Mouse (Mus musculus) liver, adult 2 months (tissue): ENCODE data around the gene Mlip. TPM values are rescaled to one million over a fixed set of nuclear protein-coding genes. Genes with fewer than 3 reads are reported as not detected.
"Not testable (repeated sequence)": the region's sequence is repeated elsewhere in the genome, so short reads cannot be mapped to it uniquely, and the experiment has no call there.

Experiments used
- DNase-seq: peaks from one replicate; pipeline ENCODE4 v3.0.0-alpha.2; 2011; ENCODE audit warnings: low read depth, low spot score; ENCODE audit errors: extremely low read depth
- H3K27ac ChIP-seq: fragments of 200-500 bp; replicated peaks from 2 replicates; pipeline ENCODE4 v1.5.1; 2012; ENCODE audit warnings: low read depth, mild to moderate bottlenecking, control low read depth, inconsistent platforms, low read length; ENCODE audit not compliant: insufficient read depth
- H3K27me3 ChIP-seq: fragments of 200-500 bp; 2 replicates; pipeline ENCODE4 v1.6.1; 2012; ENCODE audit warnings: mild to moderate bottlenecking, moderate library complexity, low read length, inconsistent platforms; ENCODE audit not compliant: control insufficient read depth, insufficient read depth
- H3K36me3 ChIP-seq: fragments of 200-500 bp; 2 replicates; pipeline ENCODE4 v1.6.1; 2012; ENCODE audit warnings: low read length, inconsistent platforms; ENCODE audit not compliant: control insufficient read depth, insufficient read depth
- H3K4me1 ChIP-seq: fragments of 200-500 bp; 2 replicates; pipeline ENCODE4 v1.6.1; 2011; ENCODE audit warnings: low read length; ENCODE audit not compliant: control insufficient read depth, insufficient read depth
- H3K4me3 ChIP-seq: fragments of 200-500 bp; 2 replicates; pipeline ENCODE4 v1.5.1; 2011; ENCODE audit warnings: low read depth, mild to moderate bottlenecking, control low read depth, low read length, moderate library complexity; ENCODE audit not compliant: insufficient read depth
- H3K79me2 ChIP-seq: fragments of 200-500 bp; 2 replicates; pipeline ENCODE4 v1.6.1; 2012; ENCODE audit warnings: inconsistent platforms, mild to moderate bottlenecking, low read length, moderate library complexity; ENCODE audit not compliant: control insufficient read depth, insufficient read depth
- H3K9ac ChIP-seq: fragments of 200-500 bp; 2 replicates; pipeline ENCODE4 v1.6.1; 2012; ENCODE audit warnings: low read depth, mild to moderate bottlenecking, control low read depth, inconsistent platforms, low read length
- CTCF ChIP-seq: fragments of 200-500 bp; IDR thresholded peaks from 2 replicates; pipeline ENCODE4 v1.5.1; 2011; ENCODE audit warnings: low read depth, low read length, control low read depth
- POLR2A ChIP-seq: fragments of 200-500 bp; IDR thresholded peaks from 2 replicates; pipeline ENCODE4 v1.6.1; 2011; ENCODE audit warnings: low read length, control low read depth; ENCODE audit not compliant: insufficient read depth; ENCODE audit errors: extremely low read depth
- WGBS: fragments of 180-500 bp; shearing (Covaris S2); methylation state at CpG from one replicate; pipeline ENCODE4 v1.1.7; 2018; 5-methylcytosine and 5-hydroxymethylcytosine counted together
- polyA plus RNA-seq: library from polyadenylated mRNA; depleted of rRNA; stranded (reverse); fragments of >200 nt; gene quantifications from 2 replicates; pipeline ENCODE4 v1.2.3, GENCODE M21; 2012; rRNA removed
- total RNA-seq: library from RNA; depleted of rRNA; stranded (reverse); fragments of >200 nt; gene quantifications from 2 replicates; pipeline ENCODE4 v1.2.3, GENCODE M21; 2014; rRNA removed

The Mlip gene
- total and polyA plus RNA-seq, 2 experiments = not detected

- Histone ChIP-seq H3K27me3 (no peaks in the 10 kb centered on the region), H3K36me3 (no peaks in the 10 kb centered on the region), H3K4me1 (no peaks in the 10 kb centered on the region), H3K27ac (no peak overlapping the region), H3K9ac (no peak overlapping the region), H3K4me3 (no peak overlapping the region), H3K79me2 (no peaks in the 10 kb centered on the region)
- TF ChIP-seq CTCF (no peak), POLR2A (no peak)
- no peak for DNase-seq
- WGBS = 97% methylated on average over 1 of the region's 1 CpGs
These were observed 233.0 kb downstream of the Mlip start for GRCm38 (mm10) chr9:77119735-77120134.

GRCm38 (mm10) chr9:77096886-77097285 is 255.9 kb downstream of the Mlip start:
- no peaks in the 10 kb centered on the region for H3K79me2 ChIP-seq
- no peak overlapping the region for H3K4me3 ChIP-seq
- H3K36me3 ChIP-seq = no peaks in the 10 kb centered on the region
- TF ChIP-seq POLR2A (no peak), CTCF (no peak)
- no peak overlapping the region for H3K27ac ChIP-seq
- 76% methylated on average over 1 of the region's 1 CpGs for WGBS
- H3K9ac ChIP-seq = no peak overlapping the region
- H3K4me1 ChIP-seq = no peaks in the 10 kb centered on the region
- H3K27me3 ChIP-seq = no peaks in the 10 kb centered on the region
- no peak for DNase-seq

GRCm38 (mm10) chr9:77083221-77083620 is 269.5 kb downstream of the Mlip start:
- H3K9ac ChIP-seq, H3K4me1 ChIP-seq, H3K79me2 ChIP-seq, H3K27me3 ChIP-seq, H3K27ac ChIP-seq, DNase-seq, H3K36me3 ChIP-seq, H3K4me3 ChIP-seq: not testable (repeated sequence)
- 70% methylated on average over 1 of the region's 1 CpGs for WGBS

- no peak overlapping the region for H3K27ac ChIP-seq
- no peaks in the 10 kb centered on the region for H3K27me3 ChIP-seq
- WGBS = 39% methylated on average over 2 of the region's 2 CpGs
- peak; percentile 20 for DNase-seq
- H3K36me3 ChIP-seq = no peaks in the 10 kb centered on the region
- H3K79me2 ChIP-seq = no peaks in the 10 kb centered on the region
- H3K9ac ChIP-seq = no peak overlapping the region
- H3K4me1 ChIP-seq = no peaks in the 10 kb centered on the region
- TF ChIP-seq POLR2A (no peak), CTCF (no peak)
- no peak overlapping the region for H3K4me3 ChIP-seq
These were observed 281.1 kb downstream of the Mlip start for GRCm38 (mm10) chr9:77071676-77072075.

GRCm38 (mm10) chr9:77056611-77057010 is 296.2 kb downstream of the Mlip start:
- H3K27me3 ChIP-seq = no peaks in the 10 kb centered on the region
- 77% methylated on average over 4 of the region's 4 CpGs for WGBS
- H3K79me2 ChIP-seq = no peaks in the 10 kb centered on the region
- no peak for DNase-seq
- H3K4me1 ChIP-seq = no peaks in the 10 kb centered on the region
- H3K27ac ChIP-seq = no peak overlapping the region
- H3K9ac ChIP-seq = no peak overlapping the region
- TF ChIP-seq POLR2A (no peak), CTCF (no peak)
- no peaks in the 10 kb centered on the region for H3K36me3 ChIP-seq
- H3K4me3 ChIP-seq = no peak overlapping the region

- Histone ChIP-seq H3K27me3 (no peaks in the 10 kb centered on the region), H3K4me1 (no peaks in the 10 kb centered on the region), H3K4me3 (no peak overlapping the region), H3K9ac (no peak overlapping the region), H3K36me3 (no peaks in the 10 kb centered on the region), H3K27ac (no peak overlapping the region), H3K79me2 (no peaks in the 10 kb centered on the region)
- 83% methylated on average over 9 of the region's 9 CpGs for WGBS
- DNase-seq = no peak
- TF ChIP-seq POLR2A (no peak), CTCF (no peak)
These were observed 298.2 kb downstream of the Mlip start for GRCm38 (mm10) chr9:77054426-77055193.

Other genes starting within 250 kb of the Mlip start
- gene Lrrc1, start 191.9 kb upstream of the Mlip start, total RNA-seq = 1.4 and 1.5 TPM in 2 replicates
- gene Lrrc1, start 191.9 kb upstream of the Mlip start, polyA plus RNA-seq = 0.32 and 0.40 TPM in 2 replicates